Mouse (Mus musculus) limb, embryonic 15.5 days (tissue): ENCODE results near the gene Olfm4. TPM values are rescaled to one million over a fixed set of nuclear protein-coding genes. Genes with fewer than 3 reads are reported as not detected.

Experiments
- ATAC-seq: fragments of 200-750 bp; cut with Nextera tagmentation; 2 replicates; pipeline ENCODE4 v1.8.0; 2017; ENCODE audit warnings: low read depth, moderate TSS enrichment; ENCODE audit not compliant: insufficient number of reproducible peaks, low FRiP score, low TSS enrichment
- H3K27ac ChIP-seq: fragments of 300-500 bp; sonication (generic); 2 replicates; pipeline ENCODE4 v1.5.1; 2015; ENCODE audit warnings: moderate library complexity, mild to moderate bottlenecking, inconsistent platforms
- H3K27me3 ChIP-seq: fragments of 300-500 bp; sonication (generic); 2 replicates; pipeline ENCODE4 v1.6.1; 2015; ENCODE audit warnings: inconsistent platforms
- H3K36me3 ChIP-seq: fragments of 300-500 bp; sonication (generic); 2 replicates; pipeline ENCODE4 v1.6.1; 2015; ENCODE audit warnings: inconsistent platforms
- H3K4me1 ChIP-seq: fragments of 300-500 bp; sonication (generic); 2 replicates; pipeline ENCODE4 v1.6.1; 2015; ENCODE audit warnings: inconsistent platforms
- H3K4me2 ChIP-seq: fragments of 300-500 bp; sonication (generic); 2 replicates; pipeline ENCODE4 v1.6.1; 2015; ENCODE audit warnings: mild to moderate bottlenecking, inconsistent platforms
- H3K4me3 ChIP-seq: fragments of 300-500 bp; sonication (generic); 2 replicates; pipeline ENCODE4 v1.5.1; 2015; ENCODE audit warnings: mild to moderate bottlenecking, inconsistent platforms
- H3K9ac ChIP-seq: fragments of 300-500 bp; sonication (generic); 2 replicates; pipeline ENCODE4 v1.6.1; 2015; ENCODE audit warnings: inconsistent platforms
- H3K9me3 ChIP-seq: fragments of 300-500 bp; sonication (generic); 2 replicates; pipeline ENCODE4 v1.6.1; 2016; ENCODE audit warnings: inconsistent platforms
- WGBS: fragments of 180-500 bp; shearing (Covaris S2); methylation state at CpG from one replicate; pipeline ENCODE4 v1.1.7; 2015; 5-methylcytosine and 5-hydroxymethylcytosine counted together
- polyA plus RNA-seq: library from polyadenylated mRNA; unstranded; fragments of >200 nt; fragmentation: Nextera tagmentation; extraction: Ambion mirVana; gene quantifications from 2 replicates; pipeline ENCODE4 v1.2.1, GENCODE M21; 2015

The Olfm4 gene
- polyA plus RNA-seq = 0.82 and 1.3 TPM in 2 replicates

DNA sequence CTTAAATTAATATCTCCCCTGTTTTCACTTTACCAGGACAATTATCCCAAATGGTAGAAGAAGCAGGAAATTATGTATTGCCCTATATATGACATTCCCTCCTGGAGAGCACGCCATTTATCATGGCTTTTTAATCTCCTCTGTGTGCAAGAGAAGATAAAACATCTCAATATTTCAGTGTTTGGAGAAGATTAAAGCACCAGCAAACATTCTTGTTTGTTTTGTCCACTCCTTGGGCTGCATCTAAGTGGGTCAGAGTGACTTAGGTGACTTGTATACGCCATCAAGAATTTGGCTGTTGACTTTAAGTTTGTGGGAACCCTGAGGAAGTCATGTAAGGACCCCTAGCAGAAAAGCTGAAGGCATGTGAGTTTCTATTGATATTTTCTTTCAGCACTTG lies at the start of gene Olfm4:
Olfm4 (plus strand) TSS at position 301 of the 400 bp plus-strand sequence.
- no peaks in the 10 kb centered on the region for H3K9me3 ChIP-seq
- no peak within 1 kb of the TSS for H3K4me2 ChIP-seq
- no peaks in the 10 kb centered on the region for H3K4me1 ChIP-seq
- 84% methylated on average over 2 of the region's 2 CpGs for WGBS
- H3K27me3 ChIP-seq = no peaks in the 10 kb centered on the region
- no peak within 1 kb of the TSS for H3K9ac ChIP-seq
- no peak within 1 kb of the TSS for H3K4me3 ChIP-seq
- no peaks in the 10 kb centered on the region for H3K36me3 ChIP-seq
- no peak within 1 kb of the TSS for H3K27ac ChIP-seq
- no peak for ATAC-seq

DNA sequence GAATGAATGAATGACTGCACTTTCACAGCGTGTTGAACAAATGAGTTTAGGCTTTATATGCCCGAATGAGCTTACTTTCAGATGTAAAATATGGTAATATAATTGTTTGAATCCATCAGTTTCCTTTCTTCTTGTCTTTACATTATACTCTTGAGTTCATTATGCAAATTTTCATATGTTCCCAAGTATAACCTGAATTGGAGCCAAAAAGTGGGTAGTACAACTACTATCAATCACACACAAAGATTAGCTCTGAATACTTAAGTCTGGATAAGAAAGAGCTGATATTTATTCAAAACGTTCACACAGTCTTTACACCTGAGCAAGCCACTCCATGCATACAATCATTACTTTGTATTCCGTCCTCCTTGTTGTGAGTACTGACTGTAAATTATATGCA lies 49.5 kb upstream of the Olfm4 start:
- no peak overlapping the region for H3K9ac ChIP-seq
- H3K9me3 ChIP-seq = no peaks in the 10 kb centered on the region
- H3K27ac ChIP-seq = no peak overlapping the region
- H3K36me3 ChIP-seq = no peaks in the 10 kb centered on the region
- H3K4me3 ChIP-seq = no peak overlapping the region
- no peaks in the 10 kb centered on the region for H3K4me1 ChIP-seq
- no peak for ATAC-seq
- H3K4me2 ChIP-seq = no peak overlapping the region
- no peaks in the 10 kb centered on the region for H3K27me3 ChIP-seq
- 68% methylated on average over 4 of the region's 4 CpGs for WGBS

DNA sequence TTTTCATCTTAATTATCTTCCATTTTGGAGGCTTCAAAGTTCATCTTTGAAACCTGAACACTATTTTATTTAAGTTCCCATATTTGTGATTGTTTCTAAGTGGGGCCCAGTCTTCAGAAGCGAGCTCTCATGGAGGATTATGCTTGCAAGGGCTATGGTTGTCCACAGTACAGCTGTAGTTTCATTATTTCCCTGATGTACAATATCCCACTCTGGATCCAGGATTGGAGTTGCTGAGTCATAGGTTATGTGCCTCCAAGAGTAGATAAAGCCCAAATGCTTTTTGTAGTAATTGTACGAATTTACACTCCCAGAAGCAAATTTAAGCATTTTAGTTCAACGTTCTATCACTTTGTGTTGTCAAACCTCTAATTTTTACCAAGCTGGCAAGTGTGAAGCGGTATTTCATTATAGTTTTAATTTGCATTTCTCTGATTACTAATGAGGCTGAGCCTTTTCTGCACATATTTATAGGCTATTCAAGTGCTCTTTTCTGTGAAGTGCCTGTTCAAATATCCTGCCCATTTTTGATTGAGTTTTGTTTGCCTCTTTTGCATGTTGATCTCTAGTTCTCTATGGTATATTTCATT lies 46.9 kb upstream of the Olfm4 start:
- 89% methylated on average over 4 of the region's 4 CpGs for WGBS

DNA sequence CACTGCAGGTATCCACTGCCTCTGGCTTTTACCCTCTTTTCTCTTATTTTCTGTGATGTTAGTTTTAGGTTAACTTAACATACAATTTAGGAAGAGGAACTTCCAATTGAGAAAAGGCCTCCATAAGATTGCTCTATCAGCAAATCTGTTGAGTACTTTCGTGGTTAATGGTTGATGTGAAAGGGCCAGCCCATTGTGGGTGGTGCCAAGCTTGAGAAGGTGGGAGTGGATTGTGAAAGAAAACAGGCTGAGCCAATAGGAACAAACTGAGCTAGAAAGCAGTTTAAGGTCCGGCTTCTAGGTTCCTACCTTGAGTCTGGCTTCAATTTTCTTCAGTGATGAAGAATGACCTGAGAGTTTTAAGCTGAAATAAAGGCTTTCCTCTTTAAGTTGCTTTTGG lies 38.0 kb upstream of the Olfm4 start:
- no peaks in the 10 kb centered on the region for H3K9me3 ChIP-seq
- H3K4me1 ChIP-seq = no peaks in the 10 kb centered on the region
- no peak overlapping the region for H3K27ac ChIP-seq
- H3K36me3 ChIP-seq = no peaks in the 10 kb centered on the region
- no peak overlapping the region for H3K4me3 ChIP-seq
- no peak for ATAC-seq
- H3K4me2 ChIP-seq = no peak overlapping the region
- 46% methylated on average over 2 of the region's 2 CpGs for WGBS
- H3K27me3 ChIP-seq = no peaks in the 10 kb centered on the region
- H3K9ac ChIP-seq = no peak overlapping the region

More for the DNA sequence above, 46.9 kb upstream of the Olfm4 start:
- no peaks in the 10 kb centered on the region for H3K4me1 ChIP-seq
- no peak overlapping the region for H3K4me3 ChIP-seq
- H3K4me2 ChIP-seq = no peak overlapping the region
- no peaks in the 10 kb centered on the region for H3K36me3 ChIP-seq
- no peaks in the 10 kb centered on the region for H3K27me3 ChIP-seq
- no peak overlapping the region for H3K27ac ChIP-seq
- no peaks in the 10 kb centered on the region for H3K9me3 ChIP-seq
- ATAC-seq = no peak
- no peak overlapping the region for H3K9ac ChIP-seq

DNA sequence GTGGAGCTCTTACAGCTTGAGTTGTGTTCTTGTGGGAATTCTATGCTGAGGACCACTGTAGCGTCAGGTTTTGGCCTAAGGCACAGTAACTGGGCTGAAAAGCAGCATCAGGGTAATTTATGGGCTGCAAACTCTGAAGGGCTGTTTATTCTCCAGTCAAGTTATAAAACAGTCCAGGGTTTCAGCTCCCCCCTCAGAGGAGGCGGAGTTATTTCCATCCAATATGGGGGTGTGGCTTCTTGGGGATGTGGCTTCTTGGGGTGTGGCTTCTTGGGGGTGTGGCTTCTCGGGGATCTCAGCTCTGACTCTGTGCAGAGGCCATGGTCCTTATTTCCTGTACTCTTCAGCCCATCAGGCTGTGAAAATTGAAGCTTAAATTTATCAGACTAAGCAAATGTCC lies 28.2 kb upstream of the Olfm4 start:
- 50% methylated on average over 3 of the region's 3 CpGs for WGBS
- peaks cover 10% of the 10 kb centered on the region; the same call in 1 of the 2 replicates for H3K4me1 ChIP-seq
- no peak overlapping the region for H3K4me3 ChIP-seq
- no peaks in the 10 kb centered on the region for H3K9me3 ChIP-seq
- H3K36me3 ChIP-seq = no peaks in the 10 kb centered on the region
- no peak for ATAC-seq
- no peaks in the 10 kb centered on the region for H3K27me3 ChIP-seq
- no peak overlapping the region for H3K27ac ChIP-seq
- H3K4me2 ChIP-seq = no peak overlapping the region
- no peak overlapping the region for H3K9ac ChIP-seq

DNA sequence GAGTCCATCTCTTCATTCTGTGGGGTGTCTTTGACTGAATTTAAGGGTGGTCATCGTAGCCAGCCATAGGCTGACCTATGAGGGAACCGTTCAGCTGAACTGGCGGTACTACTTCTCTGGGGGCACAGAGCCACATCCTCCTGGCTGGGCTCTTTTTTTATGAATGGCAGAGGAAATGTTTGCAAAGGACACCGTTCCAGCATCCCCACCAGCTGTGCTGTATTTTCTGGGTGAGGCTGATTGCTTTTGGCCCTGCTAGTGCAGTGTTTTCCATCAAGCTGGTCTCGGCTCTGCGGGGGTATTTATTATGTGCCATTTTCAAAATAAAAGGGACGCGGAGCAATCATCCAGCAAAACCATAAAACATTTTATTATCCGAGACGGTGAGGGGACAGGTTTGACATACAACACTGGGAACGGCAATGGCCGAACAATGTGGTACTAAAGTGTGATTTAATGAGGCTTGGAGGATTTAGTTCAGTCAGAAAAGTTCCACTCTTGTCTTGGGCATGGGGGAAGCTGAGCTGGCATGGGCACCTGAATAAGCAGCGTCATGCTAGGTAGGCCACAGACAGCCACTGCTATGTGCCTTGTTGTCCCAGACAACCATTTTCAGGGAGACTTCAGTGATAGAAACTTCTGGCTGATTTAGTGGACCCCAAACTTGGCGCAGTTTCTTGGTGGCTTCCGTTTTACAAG lies 25.9 kb upstream of the Olfm4 start:
- H3K4me2 ChIP-seq = no peak overlapping the region
- no peaks in the 10 kb centered on the region for H3K9me3 ChIP-seq
- no peak overlapping the region for H3K9ac ChIP-seq
- H3K36me3 ChIP-seq = no peaks in the 10 kb centered on the region
- no peaks in the 10 kb centered on the region for H3K27me3 ChIP-seq
- H3K4me1 ChIP-seq = peaks cover 10% of the 10 kb centered on the region; the same call in 1 of the 2 replicates
- WGBS = 30% methylated on average over 15 of the region's 15 CpGs
- no peak for ATAC-seq
- no peak overlapping the region for H3K4me3 ChIP-seq
- no peak overlapping the region for H3K27ac ChIP-seq

DNA sequence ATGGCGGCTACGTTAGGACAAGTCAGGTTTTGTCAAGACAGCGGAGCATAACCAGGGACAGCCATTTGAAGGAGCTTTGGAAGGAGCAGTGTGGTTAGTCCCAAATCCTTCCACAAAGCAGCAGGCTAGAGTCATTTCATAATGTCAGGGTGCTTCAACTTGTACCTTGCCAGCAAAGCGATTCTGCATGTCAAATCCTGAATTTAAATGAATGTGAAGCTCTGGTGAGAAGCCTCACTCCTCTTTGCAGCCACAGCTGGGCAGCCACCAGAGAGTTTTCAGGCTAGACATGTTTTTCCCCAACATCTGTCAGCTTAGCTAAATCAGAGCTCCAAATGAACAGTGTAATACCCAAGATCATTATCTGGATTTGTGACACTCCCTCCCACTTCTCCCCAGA lies 22.7 kb upstream of the Olfm4 start:
- ATAC-seq = no peak
- WGBS = 70% methylated on average over 4 of the region's 4 CpGs

DNA sequence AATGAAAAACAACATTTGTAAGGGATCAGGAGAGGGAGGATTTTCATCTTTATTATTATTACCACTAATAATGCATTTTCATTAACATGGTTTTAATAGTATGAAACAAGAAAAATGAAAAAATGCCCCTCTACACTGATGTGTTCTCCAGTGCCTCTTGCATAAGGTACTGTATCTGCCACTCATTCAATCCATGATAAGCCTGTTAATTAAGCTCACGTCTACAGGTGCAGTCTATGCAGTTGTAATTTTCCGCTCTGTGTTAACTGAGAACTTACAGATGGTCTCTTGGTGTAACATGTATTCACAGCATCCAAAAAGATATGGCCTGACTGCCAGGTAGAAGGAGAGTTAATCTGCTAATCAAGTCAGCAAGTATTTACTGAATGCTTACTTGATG lies 22.3 kb upstream of the Olfm4 start:
- 61% methylated on average over 2 of the region's 2 CpGs for WGBS
- no peaks in the 10 kb centered on the region for H3K27me3 ChIP-seq
- H3K27ac ChIP-seq = no peak overlapping the region
- peaks cover 10% of the 10 kb centered on the region; the same call in 1 of the 2 replicates for H3K4me1 ChIP-seq
- H3K9ac ChIP-seq = no peak overlapping the region
- no peaks in the 10 kb centered on the region for H3K36me3 ChIP-seq
- no peaks in the 10 kb centered on the region for H3K9me3 ChIP-seq
- H3K4me3 ChIP-seq = no peak overlapping the region
- no peak overlapping the region for H3K4me2 ChIP-seq
- no peak for ATAC-seq

More for the DNA sequence above, 22.7 kb upstream of the Olfm4 start:
- Histone ChIP-seq H3K4me2 (no peak overlapping the region), H3K36me3 (no peaks in the 10 kb centered on the region), H3K9ac (no peak overlapping the region), H3K27me3 (no peaks in the 10 kb centered on the region), H3K4me3 (no peak overlapping the region), H3K9me3 (no peaks in the 10 kb centered on the region), H3K4me1 (peaks cover 10% of the 10 kb centered on the region; the same call in 1 of the 2 replicates), H3K27ac (no peak overlapping the region)

DNA sequence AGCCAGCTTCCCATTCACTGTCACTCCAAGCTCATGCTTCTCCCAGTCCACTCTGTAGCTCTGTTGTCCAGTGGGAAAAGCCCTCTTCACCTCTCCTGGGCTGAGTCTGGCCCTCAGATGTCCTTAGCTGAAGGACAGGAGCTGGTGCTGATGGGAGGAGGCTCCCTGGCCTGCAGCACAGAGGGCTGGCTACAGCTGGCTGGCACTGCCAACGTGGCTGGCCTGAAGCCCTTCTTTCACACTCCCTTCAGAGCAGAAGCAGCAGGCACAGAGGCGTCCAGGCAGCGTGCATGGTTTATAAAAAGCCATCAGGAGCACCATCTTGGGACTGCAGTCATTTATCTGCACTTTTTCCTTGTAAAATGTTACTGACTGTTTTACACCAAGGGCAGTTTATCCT lies 13.7 kb upstream of the Olfm4 start:
- no peaks in the 10 kb centered on the region for H3K27me3 ChIP-seq
- H3K9ac ChIP-seq = no peak overlapping the region
- no peak for ATAC-seq
- WGBS = 31% methylated on average over 3 of the region's 3 CpGs
- no peaks in the 10 kb centered on the region for H3K9me3 ChIP-seq
- H3K36me3 ChIP-seq = no peaks in the 10 kb centered on the region
- no peak overlapping the region for H3K4me3 ChIP-seq
- peaks cover 14% of the 10 kb centered on the region; the same call in 1 of the 2 replicates for H3K4me1 ChIP-seq
- H3K27ac ChIP-seq = no peak overlapping the region
- H3K4me2 ChIP-seq = no peak overlapping the region

DNA sequence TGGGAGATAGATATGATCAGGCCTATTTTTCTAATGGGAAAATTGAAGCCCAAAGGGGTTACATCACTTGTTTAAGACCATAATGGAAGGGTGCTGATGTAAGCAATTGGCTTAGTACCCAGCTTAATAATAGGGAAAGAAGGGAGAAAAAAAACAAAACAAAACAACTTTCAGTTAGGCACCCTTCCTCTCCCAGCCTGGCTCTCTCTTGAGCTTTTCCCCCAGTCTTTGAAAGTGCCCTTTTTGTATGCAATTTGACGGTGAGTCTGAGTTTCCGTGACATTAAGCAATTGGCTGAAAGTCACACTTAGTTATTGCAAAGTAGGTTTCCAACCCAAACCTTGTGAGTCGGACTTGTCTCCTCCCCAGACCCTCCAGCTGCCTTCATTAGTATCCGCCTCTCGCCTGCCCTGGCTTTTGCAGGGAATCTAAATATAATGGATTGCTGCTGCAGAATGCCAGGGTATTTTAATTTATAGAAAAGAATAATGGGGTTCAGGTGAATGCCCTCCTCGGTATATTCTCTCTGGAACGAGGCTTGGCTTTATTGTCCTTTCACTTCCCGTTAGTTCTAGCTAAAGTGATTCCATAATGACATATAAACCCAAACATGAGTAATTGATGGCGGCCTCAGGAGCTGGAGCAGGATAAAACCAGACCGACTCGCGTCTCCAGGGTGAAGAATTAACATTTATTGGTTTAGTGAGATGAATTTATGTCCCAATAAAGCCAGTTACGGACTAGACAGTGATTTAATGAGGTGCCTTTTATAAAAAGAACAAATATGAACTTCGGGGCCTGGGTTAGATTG lies 12.7 kb upstream of the Olfm4 start:
- H3K4me2 ChIP-seq = no peak overlapping the region
- H3K27ac ChIP-seq = no peak overlapping the region

DNA sequence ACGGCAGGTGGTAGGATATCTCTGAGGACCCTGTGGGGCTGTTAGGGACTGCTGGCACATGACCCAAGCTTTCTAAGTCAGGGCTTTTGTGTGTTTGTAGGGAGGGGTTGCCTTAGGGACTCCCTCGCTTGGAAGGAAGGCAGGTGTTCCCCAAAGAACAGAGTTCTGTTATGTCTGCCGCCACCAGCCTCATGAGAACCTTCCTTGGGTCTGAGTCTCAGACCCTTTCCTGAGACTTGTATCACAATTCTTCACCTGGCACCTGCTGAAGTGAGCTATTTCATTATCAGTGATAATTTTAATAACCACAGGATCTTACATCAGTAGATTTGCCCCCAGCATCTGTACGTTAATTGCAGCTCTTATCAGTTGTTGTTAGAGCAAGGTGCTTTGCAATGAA lies 2.4 kb upstream of the Olfm4 start:
- H3K9me3 ChIP-seq = no peaks in the 10 kb centered on the region
- no peak overlapping the region for H3K4me2 ChIP-seq
- no peak overlapping the region for H3K9ac ChIP-seq
- no peak for ATAC-seq
- 89% methylated on average over 4 of the region's 4 CpGs for WGBS
- H3K4me1 ChIP-seq = no peaks in the 10 kb centered on the region
- no peaks in the 10 kb centered on the region for H3K36me3 ChIP-seq
- H3K27me3 ChIP-seq = no peaks in the 10 kb centered on the region
- H3K27ac ChIP-seq = no peak overlapping the region
- no peak overlapping the region for H3K4me3 ChIP-seq

More for the DNA sequence above, 12.7 kb upstream of the Olfm4 start:
- H3K9me3 ChIP-seq = no peaks in the 10 kb centered on the region
- no peak overlapping the region for H3K9ac ChIP-seq
- 20% methylated on average over 14 of the region's 14 CpGs for WGBS
- H3K4me1 ChIP-seq = peaks cover 14% of the 10 kb centered on the region; the same call in 1 of the 2 replicates
- no peaks in the 10 kb centered on the region for H3K36me3 ChIP-seq
- H3K27me3 ChIP-seq = no peaks in the 10 kb centered on the region
- peak; percentile 52; the same call in 1 of the 2 replicates for ATAC-seq
- H3K4me3 ChIP-seq = no peak overlapping the region

DNA sequence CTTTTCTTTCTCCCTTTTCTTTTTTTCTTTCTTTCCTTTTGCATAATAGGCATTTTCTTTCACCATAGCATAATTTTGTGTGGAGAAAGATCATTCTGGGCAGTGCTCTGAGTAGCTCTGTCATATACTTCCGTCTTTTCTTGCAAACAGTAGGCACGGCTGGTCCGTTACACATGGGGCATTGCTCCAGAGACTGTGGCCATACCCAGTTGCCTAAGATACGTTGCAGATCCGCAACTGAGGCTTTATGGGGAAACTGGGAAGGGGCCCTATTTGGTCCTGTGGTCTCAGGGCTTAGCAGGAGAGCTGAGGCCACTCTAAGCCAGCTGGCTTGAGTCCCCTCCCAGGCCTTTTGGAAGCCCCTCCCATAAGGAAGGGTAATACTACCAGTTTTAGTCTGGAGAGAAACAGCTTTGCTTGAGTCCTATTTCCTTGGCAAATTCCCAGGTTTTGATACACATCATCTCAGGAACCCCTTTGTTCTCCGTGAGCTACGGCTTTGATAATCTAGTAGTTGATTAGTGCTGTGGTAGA lies 1.3 kb downstream of the Olfm4 start:
- no peaks in the 10 kb centered on the region for H3K27me3 ChIP-seq
- H3K4me3 ChIP-seq = no peak overlapping the region
- no peak overlapping the region for H3K27ac ChIP-seq
- H3K9ac ChIP-seq = no peak overlapping the region
- H3K4me1 ChIP-seq = no peaks in the 10 kb centered on the region
- no peaks in the 10 kb centered on the region for H3K36me3 ChIP-seq
- H3K4me2 ChIP-seq = no peak overlapping the region
- WGBS = 75% methylated on average over 7 of the region's 7 CpGs
- no peak for ATAC-seq
- no peaks in the 10 kb centered on the region for H3K9me3 ChIP-seq
